Mouse (Mus musculus) lung, postnatal 4 days (tissue): Measurements from ENCODE around the gene Slc4a1.
"Not testable (repeated sequence)": the region's sequence is repeated elsewhere in the genome, so short reads cannot be mapped to it uniquely, and the experiment has no call there.

ENCODE experiments used
- DNase-seq, 2 experiments: peaks; one replicate each; pipeline ENCODE4 v3.0.0; 2021

The Slc4a1 gene

DNA sequence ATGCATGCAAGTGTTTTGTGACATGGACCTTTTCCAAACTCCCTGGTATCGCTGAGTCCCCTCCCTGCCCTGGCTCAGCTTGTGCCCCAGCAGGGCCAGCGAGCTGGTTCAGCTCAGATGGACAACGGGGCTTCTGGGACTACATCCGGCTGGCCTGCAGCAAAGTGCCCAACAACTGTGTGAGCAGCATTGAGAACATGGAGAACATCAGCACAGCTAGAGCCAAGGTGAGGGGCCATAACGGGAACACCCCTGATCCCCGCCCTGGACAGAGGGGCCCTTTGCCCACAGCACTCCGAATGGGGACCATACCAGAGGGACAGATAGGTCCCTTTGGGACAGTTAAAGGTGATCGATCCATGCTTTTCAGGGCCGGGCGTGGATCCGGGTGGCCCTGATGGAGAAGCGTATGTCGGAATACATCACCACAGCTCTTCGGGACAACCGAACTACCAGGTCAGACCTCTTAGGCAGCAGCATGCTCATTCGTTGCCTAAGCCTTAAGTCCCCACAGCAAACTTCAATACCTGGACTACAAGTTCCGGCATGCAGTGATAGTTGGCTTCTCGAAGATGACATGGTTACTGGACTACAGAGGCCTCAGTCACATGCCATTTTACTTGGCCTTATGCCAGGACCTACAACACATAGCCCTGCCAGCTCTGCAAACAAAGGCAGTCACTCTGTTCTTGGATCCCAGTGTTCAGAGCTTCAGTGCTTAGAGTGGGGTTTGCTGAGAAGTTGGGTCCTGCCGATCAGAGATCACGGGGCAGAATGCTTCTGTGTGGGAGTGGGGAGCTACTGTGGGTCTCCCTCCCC is 32.2 kb upstream of the Slc4a1 start:
- no peak for DNase-seq

- no peak for DNase-seq
These were observed 30.7 kb upstream of the Slc4a1 start for GRCm38 (mm10) chr11:102396671-102397141.

DNA sequence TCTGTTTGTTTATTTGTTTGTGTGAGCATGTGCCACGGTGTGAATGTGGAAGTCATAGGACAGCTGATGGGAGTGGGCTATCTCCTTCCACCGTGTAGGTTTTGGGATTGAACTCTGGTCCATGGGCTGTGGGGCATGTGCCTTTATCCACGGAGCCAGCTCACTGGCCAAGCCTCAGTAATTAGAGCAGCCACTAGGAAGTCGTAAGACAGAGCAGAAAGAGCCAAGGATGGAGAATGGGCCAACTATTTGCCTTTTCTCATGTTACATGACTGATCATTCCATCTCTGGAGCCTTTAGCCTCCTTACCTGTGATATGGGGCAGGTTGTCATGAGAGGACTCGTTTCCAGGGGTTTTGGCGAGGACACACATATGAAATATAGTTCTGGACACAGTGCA is 30.3 kb upstream of the Slc4a1 start:
- DNase-seq: no peak

DNA sequence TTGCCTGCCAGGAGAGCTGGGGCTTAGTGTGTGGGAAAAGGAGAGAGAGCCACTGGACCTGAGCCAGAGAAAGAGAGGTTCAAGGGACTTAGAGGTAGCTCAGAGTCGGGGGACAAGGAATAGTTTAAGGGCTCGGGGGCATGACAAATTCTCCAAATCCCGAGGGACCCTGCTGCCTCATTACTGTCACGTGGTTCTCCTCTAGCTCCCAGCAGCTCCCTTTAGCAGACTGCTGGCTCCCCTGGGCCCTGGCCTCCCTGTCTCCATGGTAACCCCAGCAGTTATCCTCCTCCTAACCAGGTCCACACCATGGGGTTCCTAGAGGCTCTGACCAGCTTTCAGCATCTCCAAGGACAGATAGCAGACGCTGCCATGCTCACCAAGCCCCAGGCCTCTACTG is 29.2 kb upstream of the Slc4a1 start:
- DNase-seq: no peak

DNA sequence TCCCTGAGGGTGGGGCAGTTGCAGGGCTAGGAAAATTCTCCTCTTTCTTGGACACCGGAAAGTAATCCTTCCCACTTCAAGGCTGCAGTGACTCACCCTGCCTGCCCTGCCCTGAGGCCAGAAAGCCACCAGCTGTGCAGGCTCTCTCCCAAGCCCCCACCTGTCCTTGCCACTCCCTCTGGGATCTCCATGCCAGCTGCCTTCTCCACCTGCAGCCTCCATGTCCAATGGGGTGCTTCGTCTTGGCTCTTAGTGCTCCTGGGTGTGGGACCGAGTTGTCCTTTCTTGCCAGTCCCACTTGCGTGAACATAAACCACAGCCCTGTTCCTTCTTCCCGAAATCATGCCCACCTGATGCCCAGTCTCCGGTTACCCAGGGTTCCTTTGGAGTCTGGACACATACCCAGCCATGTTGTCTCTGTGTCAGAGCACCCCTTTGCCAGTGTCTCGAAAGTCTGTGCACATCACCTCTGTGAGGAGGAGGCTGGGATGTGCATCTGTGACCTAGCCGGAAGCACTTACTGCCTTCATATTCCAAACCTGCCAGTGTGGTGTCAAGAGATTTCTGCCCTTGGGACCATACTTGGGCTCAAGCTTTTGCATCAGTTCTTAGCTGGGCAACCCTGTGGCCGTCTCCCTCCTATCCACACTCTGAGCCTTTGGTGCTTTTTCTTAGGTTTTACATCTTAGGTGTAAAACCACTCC is 28.6 kb upstream of the Slc4a1 start:
- no peak for DNase-seq

GRCm38 (mm10) chr11:102393719-102394420 is 27.9 kb upstream of the Slc4a1 start:
- DNase-seq: no peak

GRCm38 (mm10) chr11:102393238-102393634 is 27.2 kb upstream of the Slc4a1 start, which contains the start of gene Rundc3a:
Gene Rundc3a, plus strand, starts transcription at chr11:102393403.
- peak; percentile 87 to 88 for DNase-seq

GRCm38 (mm10) chr11:102392441-102393237 is 26.6 kb upstream of the Slc4a1 start:
- no peak for DNase-seq

GRCm38 (mm10) chr11:102389436-102389835 is 23.4 kb upstream of the Slc4a1 start:
- not testable (repeated sequence) for DNase-seq

DNA sequence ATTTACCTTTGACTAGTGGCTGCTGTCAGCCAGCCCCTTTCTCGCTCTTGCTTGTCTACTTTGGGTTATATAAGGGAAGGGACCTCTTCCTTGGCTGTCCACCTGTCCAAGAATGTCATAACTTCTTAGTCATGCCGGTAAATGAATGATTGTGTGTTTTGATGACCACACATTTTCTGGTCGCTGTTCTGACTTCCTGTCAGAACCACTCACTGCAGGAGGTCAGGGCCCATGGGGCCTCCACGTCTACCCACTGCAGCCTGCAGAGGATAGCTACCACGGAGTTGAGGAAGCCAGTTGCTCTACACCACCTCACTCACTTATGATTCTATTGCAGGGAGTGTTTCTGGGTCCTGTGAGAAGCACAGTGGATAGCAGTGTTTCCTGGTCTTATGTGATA is 20.1 kb upstream of the Slc4a1 start:
- no peak for DNase-seq

- no peak for DNase-seq
These were observed 19.1 kb upstream of the Slc4a1 start for GRCm38 (mm10) chr11:102385075-102385474.

DNA sequence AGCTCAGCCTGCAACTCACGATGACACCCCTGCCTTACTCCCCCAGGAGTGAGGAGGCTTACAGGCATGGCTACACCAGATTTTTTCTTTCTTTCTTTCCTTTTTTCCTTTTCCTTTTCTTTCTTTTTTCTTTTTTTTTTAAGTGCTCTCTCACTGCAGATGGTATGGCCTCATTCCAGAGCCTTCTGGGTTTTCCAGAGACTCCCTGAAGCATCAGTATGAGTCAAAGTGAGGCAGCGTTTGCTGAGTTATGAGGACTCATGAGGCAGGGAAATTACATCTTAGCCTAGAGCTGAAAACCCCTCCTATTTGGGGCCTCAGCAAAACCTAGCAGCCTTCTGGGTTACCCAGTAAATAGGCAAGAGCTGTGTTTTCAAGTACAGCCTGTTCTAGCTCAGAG is 18.4 kb upstream of the Slc4a1 start:
- DNase-seq: no peak

- DNase-seq: no peak
These were observed 17.5 kb upstream of the Slc4a1 start for GRCm38 (mm10) chr11:102383365-102384136.

DNA sequence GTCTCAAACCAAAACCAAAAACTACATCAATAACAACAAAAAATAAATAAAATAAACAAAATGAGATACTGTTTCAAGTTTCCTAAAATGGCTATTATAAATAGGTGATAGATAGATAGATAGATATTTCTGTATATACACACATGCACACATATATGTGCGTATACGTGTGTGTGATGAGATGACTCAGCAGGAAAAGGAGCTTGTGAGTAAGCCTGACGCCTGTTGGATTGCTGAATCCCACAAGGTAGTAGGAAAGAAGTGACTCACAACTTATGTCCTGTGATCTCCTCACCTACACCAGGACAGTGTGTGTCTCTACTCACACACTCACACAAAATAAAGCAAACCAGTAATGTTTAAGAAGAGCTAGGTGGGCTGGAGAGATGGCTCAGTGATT is 16.8 kb upstream of the Slc4a1 start:
- no peak for DNase-seq

DNA sequence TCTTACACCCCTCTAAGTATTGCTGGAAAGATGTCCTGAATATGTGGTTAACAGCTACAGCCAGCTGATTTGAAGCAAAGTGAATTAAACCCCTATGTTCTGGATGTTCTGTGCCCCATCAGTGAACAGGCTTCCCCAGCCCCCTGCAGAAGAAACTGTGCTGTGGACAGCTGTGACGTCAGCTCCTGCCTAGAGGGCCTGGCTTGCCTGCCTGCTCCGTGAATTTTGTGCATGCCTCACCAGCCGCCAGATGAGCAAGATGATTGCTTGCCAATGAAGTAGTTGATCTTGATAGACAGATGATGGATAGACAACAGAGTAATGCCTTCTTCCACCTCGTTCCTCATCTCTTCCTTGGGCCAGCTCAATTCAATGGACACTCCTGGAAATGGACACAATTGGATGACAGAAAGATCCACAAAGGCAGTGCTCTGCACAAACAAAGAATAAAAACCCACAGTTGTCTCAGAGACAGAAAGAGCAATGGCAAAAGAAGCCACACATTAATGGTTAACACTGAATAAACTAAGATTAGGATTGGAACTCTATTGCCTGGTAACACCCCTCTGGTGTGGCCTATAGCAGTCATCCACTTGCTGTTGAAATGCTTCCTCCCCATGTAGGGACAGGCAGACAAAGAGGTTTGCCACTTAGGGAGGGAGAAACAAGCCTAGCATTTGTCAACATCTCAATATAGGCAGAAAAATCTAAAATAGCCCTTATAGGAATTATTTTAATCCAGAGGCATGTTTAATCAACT is 15.5 kb upstream of the Slc4a1 start:
- no peak for DNase-seq

DNA sequence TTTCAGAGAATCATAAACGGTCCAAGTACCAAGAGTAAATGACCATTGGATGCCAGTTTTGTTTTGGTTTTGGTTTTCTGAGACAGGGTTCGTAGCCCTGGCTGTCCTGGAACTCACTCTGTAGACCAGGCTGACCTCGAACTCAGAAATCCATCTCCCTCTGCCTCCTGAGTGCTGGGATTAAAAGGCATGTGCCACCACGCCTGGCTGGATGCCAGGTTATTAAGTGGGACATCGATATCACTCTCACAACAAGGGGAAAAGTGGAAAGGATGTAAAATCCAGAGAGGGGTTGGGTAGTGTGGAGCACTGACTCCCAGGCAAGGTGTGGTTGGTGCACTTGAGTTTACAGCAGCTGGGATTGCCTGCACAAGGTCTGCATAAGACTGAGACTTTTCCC is 14.1 kb upstream of the Slc4a1 start:
- no peak for DNase-seq

- no peak for DNase-seq
These were observed 11.2 kb upstream of the Slc4a1 start for GRCm38 (mm10) chr11:102377186-102377585.

DNA sequence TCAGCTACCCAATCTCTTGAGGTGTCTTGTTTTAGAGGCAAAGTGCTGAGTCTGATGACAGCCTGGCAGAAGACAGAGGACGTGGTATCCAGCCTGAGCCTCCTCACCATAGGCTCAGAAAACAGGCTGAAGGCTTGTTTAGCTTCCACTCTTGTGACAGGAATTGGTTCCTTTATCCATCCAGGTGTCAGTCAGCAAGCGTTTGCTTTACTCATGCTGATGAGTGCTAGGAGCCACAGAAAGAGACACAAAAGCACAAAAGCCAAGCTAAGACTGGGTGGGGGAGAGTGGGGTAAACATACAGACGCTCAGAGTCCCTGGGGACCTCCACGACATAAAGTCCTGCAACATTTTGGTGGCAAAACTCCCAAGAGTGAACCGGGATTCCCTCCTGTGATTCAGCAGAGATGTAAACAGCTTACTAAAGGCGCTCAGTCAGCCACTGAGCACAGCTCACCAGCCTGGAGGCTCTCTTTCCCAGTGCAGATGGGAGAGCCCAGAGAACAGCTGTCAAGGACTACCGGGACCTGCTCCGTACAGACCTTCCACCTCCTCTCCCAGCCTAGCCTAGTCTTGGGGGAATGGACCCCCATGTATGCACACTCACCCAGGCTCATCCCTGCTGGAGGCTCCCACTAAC is 10.3 kb upstream of the Slc4a1 start:
- no peak for DNase-seq

- DNase-seq: peak in 1 of 2 experiments; percentile 33
These were observed 9.5 kb upstream of the Slc4a1 start for GRCm38 (mm10) chr11:102375196-102376173.
